Mouse (Mus musculus): ENCODE measurements at regions not wholly inside any gene's neighbourhood (a gene's known extent, or its start where the extent isn't known, plus 50 kb on each side); places are given as distances from the start of the nearest gene placed in this dataset.
A peak's percentile ranks its signal among the peaks of the same experiment; 100 is the strongest.

DNA sequence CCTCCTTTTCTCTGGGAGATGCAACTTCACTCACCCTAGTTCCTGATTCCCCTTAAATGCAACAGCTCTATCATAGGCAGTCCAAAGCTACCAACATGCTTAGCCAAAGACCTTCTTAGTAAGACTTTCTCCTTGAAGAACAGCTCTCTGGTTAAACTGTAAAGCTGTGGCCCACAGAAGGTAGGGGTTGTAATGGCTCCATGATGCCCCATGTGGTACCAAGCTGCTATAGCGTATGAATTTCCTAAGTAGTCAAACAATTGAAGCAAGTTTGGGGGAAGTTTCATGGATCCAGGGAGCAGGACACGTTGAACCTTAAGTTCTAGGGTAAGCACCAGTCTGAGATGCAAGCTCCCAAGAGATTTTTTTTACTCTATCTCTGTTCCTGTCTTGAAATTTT, 236.1 kb upstream of the Irx5 start:
- Histone ChIP-seq H3K36me3 (no peaks in the 10 kb centered on the region), H3K9me3 (no peaks in the 10 kb centered on the region), H3K27ac (no peak overlapping the region), H3K4me3 (no peak overlapping the region), H3K4me2 (no peak overlapping the region), H3K9ac (no peak overlapping the region), H3K4me1 (no peaks in the 10 kb centered on the region), H3K27me3 (peaks cover 16% of the 10 kb centered on the region; the same call in 1 of the 2 replicates)
- ATAC-seq (ENCODE audit: borderline replicate concordance, extremely low read depth, low FRiP score, low TSS enrichment): no peak
- 54% methylated on average over 2 of the region's 2 CpGs for WGBS

GRCm38 (mm10) chr8:92115479-92116267, 241.8 kb upstream of the Irx5 start:
- no peak for ATAC-seq (ENCODE audit: borderline replicate concordance, extremely low read depth, low FRiP score, low TSS enrichment)
- WGBS: 88% methylated on average over 15 of the region's 15 CpGs
- H3K27me3 ChIP-seq: peaks cover 5% of the 10 kb centered on the region; the same call in 1 of the 2 replicates

GRCm38 (mm10) chr8:92114311-92115275, 242.8 kb upstream of the Irx5 start:
- Histone ChIP-seq H3K9me3 (no peaks in the 10 kb centered on the region), H3K36me3 (no peaks in the 10 kb centered on the region), H3K27ac (no peak overlapping the region), H3K9ac (no peak overlapping the region), H3K4me3 (no peak overlapping the region), H3K27me3 (peaks cover 5% of the 10 kb centered on the region; the same call in 1 of the 2 replicates), H3K4me1 (peaks cover 12% of the 10 kb centered on the region; the same call in 1 of the 2 replicates), H3K4me2 (peak overlapping the region; percentile 23)
- ATAC-seq (ENCODE audit: borderline replicate concordance, extremely low read depth, low FRiP score, low TSS enrichment): no peak
- 26% methylated on average over 22 of the region's 22 CpGs for WGBS

More at GRCm38 (mm10) chr8:92115479-92116267, 241.8 kb upstream of the Irx5 start:
- Histone ChIP-seq H3K4me2 (no peak overlapping the region), H3K36me3 (no peaks in the 10 kb centered on the region), H3K9me3 (no peaks in the 10 kb centered on the region), H3K4me3 (no peak overlapping the region), H3K27ac (no peak overlapping the region), H3K4me1 (peaks cover 12% of the 10 kb centered on the region; the same call in 1 of the 2 replicates), H3K9ac (no peak overlapping the region)

GRCm38 (mm10) chr8:92113901-92114300, 243.5 kb upstream of the Irx5 start:
- Histone ChIP-seq H3K27me3 (peaks cover 5% of the 10 kb centered on the region; the same call in 1 of the 2 replicates), H3K27ac (no peak overlapping the region), H3K4me2 (peak overlapping the region; percentile 23), H3K4me1 (peaks cover 12% of the 10 kb centered on the region; the same call in 1 of the 2 replicates), H3K9ac (no peak overlapping the region), H3K9me3 (no peaks in the 10 kb centered on the region), H3K4me3 (no peak overlapping the region), H3K36me3 (no peaks in the 10 kb centered on the region)
- ATAC-seq (ENCODE audit: borderline replicate concordance, extremely low read depth, low FRiP score, low TSS enrichment): no peak
- WGBS: 13% methylated on average over 9 of the region's 9 CpGs

GRCm38 (mm10) chr8:92113386-92113785, 244.0 kb upstream of the Irx5 start:
- H3K27ac ChIP-seq: no peak overlapping the region
- no peak for ATAC-seq (ENCODE audit: borderline replicate concordance, extremely low read depth, low FRiP score, low TSS enrichment)
- H3K4me2 ChIP-seq: no peak overlapping the region
- no peak overlapping the region for H3K4me3 ChIP-seq
- WGBS: 71% methylated on average over 4 of the region's 4 CpGs
- no peak overlapping the region for H3K9ac ChIP-seq
- H3K27me3 ChIP-seq: peaks cover 5% of the 10 kb centered on the region; the same call in 1 of the 2 replicates
- peaks cover 12% of the 10 kb centered on the region; the same call in 1 of the 2 replicates for H3K4me1 ChIP-seq
- no peaks in the 10 kb centered on the region for H3K9me3 ChIP-seq
- H3K36me3 ChIP-seq: no peaks in the 10 kb centered on the region

DNA sequence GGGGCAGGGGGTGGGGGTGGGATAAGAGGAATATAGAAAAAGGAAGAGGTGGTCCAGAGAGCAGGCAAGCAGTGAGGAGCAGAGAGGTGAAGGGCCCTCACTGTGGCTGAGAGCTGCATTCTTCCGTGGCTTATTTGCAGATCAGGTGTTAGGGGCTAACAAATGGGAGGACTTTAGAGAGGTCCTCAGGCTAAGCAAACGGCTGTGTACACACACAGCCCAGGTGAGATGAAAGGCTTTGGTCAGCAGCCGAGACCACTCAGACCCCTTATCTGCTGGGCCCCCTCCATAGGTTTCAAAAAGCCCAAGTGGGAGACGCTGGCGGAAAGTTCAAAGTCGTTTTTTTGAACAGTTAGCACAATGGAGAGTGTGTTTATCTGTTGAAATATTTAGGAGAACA, 252.9 kb upstream of the Irx5 start:
- Histone ChIP-seq H3K4me1 (peaks cover 13% of the 10 kb centered on the region; the same call in 1 of the 2 replicates), H3K4me3 (no peak overlapping the region), H3K36me3 (no peaks in the 10 kb centered on the region), H3K27ac (no peak overlapping the region), H3K9ac (no peak overlapping the region), H3K27me3 (no peaks in the 10 kb centered on the region), H3K9me3 (no peaks in the 10 kb centered on the region), H3K4me2 (no peak overlapping the region)
- ATAC-seq (ENCODE audit: borderline replicate concordance, extremely low read depth, low FRiP score, low TSS enrichment): peak; percentile 96
- 28% methylated on average over 6 of the region's 6 CpGs for WGBS

GRCm38 (mm10) chr8:92102521-92102920, 254.9 kb upstream of the Irx5 start:
- H3K27me3 ChIP-seq: no peaks in the 10 kb centered on the region
- 84% methylated on average over 4 of the region's 4 CpGs for WGBS
- H3K36me3 ChIP-seq: no peaks in the 10 kb centered on the region
- no peak overlapping the region for H3K4me2 ChIP-seq
- H3K4me1 ChIP-seq: peaks cover 13% of the 10 kb centered on the region; the same call in 1 of the 2 replicates
- no peak overlapping the region for H3K27ac ChIP-seq
- no peak overlapping the region for H3K9ac ChIP-seq
- H3K4me3 ChIP-seq: no peak overlapping the region
- no peaks in the 10 kb centered on the region for H3K9me3 ChIP-seq
- no peak for ATAC-seq (ENCODE audit: borderline replicate concordance, extremely low read depth, low FRiP score, low TSS enrichment)

DNA sequence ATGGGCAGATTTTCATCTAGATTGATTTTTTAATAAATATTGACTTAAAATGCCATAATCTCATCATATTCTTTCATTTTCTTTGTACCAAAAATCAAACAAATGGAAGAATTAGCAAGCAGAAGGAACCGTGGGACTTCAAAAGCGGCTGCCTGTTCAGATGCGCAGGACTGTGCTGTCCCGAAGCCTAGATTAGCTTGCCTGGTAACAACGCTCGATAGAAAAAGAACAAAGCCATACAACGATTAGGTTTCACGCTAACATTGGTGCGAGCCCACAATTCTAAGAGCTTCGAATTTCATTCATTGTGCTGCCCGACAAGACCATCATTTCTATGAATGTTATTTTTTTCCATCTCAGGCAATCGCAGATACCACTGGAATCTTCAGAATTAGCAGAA, 262.1 kb upstream of the Irx5 start:
- Histone ChIP-seq H3K36me3 (no peaks in the 10 kb centered on the region), H3K27ac (no peak overlapping the region)
- WGBS: 78% methylated on average over 12 of the region's 12 CpGs

GRCm38 (mm10) chr8:92084124-92084523, 273.3 kb upstream of the Irx5 start:
- Histone ChIP-seq H3K4me1 (peaks cover 9% of the 10 kb centered on the region), H3K27me3 (no peaks in the 10 kb centered on the region), H3K27ac (no peak overlapping the region), H3K36me3 (no peaks in the 10 kb centered on the region), H3K4me3 (no peak overlapping the region), H3K9ac (no peak overlapping the region), H3K9me3 (no peaks in the 10 kb centered on the region), H3K4me2 (no peak overlapping the region)
- 64% methylated on average over 2 of the region's 2 CpGs for WGBS
- ATAC-seq (ENCODE audit: borderline replicate concordance, extremely low read depth, low FRiP score, low TSS enrichment): no peak

More for the DNA sequence above, 262.1 kb upstream of the Irx5 start:
- Histone ChIP-seq H3K9me3 (no peaks in the 10 kb centered on the region), H3K9ac (no peak overlapping the region), H3K4me2 (no peak overlapping the region), H3K4me3 (no peak overlapping the region), H3K27me3 (0 out of 2 replicates have a peak, but pooled peaks cover 5% of the 10 kb centered on the region), H3K4me1 (0 out of 2 replicates have a peak, but pooled peaks cover 2% of the 10 kb centered on the region)
- ATAC-seq (ENCODE audit: borderline replicate concordance, extremely low read depth, low FRiP score, low TSS enrichment): no peak

DNA sequence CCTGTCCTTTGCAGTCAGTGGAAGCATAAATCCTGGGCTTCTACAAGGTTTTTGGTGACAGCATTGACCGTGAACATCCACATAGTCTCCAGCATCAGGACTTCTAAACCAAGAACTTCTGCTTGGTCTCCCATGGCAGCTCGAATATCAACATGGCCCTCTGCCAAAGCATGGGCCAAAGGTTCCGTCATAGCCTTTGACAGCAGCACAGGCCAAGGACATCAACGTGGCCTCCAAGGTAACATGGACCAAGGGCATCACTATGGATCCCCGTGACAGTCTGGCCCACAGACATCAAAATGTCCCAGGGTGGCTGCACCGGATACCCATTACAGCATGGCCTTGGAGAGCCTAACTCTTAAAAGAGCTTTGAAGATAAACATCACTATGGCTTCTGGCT, 275.5 kb upstream of the Irx5 start:
- WGBS: 69% methylated on average over 6 of the region's 6 CpGs
- ATAC-seq (ENCODE audit: borderline replicate concordance, extremely low read depth, low FRiP score, low TSS enrichment): no peak
- Histone ChIP-seq H3K9ac (no peak overlapping the region), H3K27me3 (no peaks in the 10 kb centered on the region), H3K4me1 (peaks cover 9% of the 10 kb centered on the region), H3K4me3 (no peak overlapping the region), H3K27ac (no peak overlapping the region), H3K4me2 (no peak overlapping the region), H3K9me3 (no peaks in the 10 kb centered on the region), H3K36me3 (no peaks in the 10 kb centered on the region)

GRCm38 (mm10) chr8:92080852-92081251, 276.6 kb upstream of the Irx5 start:
- no peak for ATAC-seq (ENCODE audit: borderline replicate concordance, extremely low read depth, low FRiP score, low TSS enrichment)
- Histone ChIP-seq H3K9ac (no peak overlapping the region), H3K27me3 (no peaks in the 10 kb centered on the region), H3K4me1 (peaks cover 9% of the 10 kb centered on the region), H3K36me3 (no peaks in the 10 kb centered on the region), H3K9me3 (no peaks in the 10 kb centered on the region), H3K4me3 (no peak overlapping the region), H3K4me2 (no peak overlapping the region), H3K27ac (no peak overlapping the region)
- WGBS: 85% methylated on average over 8 of the region's 8 CpGs
